In the genomic region with DNA sequence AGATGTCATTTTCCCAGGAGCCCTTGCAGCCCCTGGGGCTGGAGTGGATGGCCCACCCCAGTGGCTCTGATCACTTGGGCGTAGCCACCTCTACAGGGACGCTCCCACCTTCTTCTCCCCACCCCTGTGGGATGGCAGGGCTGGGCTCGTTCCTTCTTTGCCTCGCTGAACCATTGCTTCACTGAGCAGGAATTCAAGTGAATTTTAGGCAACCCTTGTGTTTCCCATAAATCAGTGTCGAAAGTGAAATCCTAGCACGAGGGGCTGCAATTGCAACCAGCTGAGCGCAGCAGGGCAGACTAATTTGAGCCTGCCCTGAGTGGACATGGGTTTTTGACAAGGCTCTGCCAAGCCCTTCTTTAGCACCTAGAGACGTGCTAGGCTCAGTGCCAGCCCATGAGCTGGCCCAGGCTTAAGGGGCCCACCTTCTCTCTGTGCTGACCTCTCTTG, we compare ENCODE assay signal across 12 mouse cellular contexts. TPM values are rescaled to one million over a fixed set of nuclear protein-coding genes. Genes with fewer than 3 reads are reported as not detected.
A peak's percentile ranks its signal among the peaks of the same experiment; 100 is the strongest.
DNase-seq lines count a peak whose midpoint lies in the region; ATAC-seq and TF ChIP-seq lines count a peak whose summit lies in the region.
"Had no signal": no experiment of that assay in that cellular context is flagged by ENCODE, and none has a peak within 500 bp of the region (broad histone marks: within the 10 kb centered on the region; RNA-seq: fewer than 3 reads in every experiment).

No protein-coding gene starts in this region.

- H3K4me2 ChIP-seq in limb, embryonic 15.5 days = no peak overlapping the region
- H3K4me2 ChIP-seq: neural tube, embryonic 12.5 days had no signal

- peak; percentile 89 for ATAC-seq in Patski
- peak; percentile 80 for ATAC-seq in limb, embryonic 15.5 days (ENCODE audit: insufficient number of reproducible peaks, low FRiP score, low TSS enrichment, low read depth)

- CTCF ChIA-PET in Patski (lab: Charles Lee) = interaction anchor here (0.9 to 1.4 kb wide), 6 partner anchors 11 to 296 kb away, joined by 3 to 5 read pairs (median 4); no protein-coding TSS in a partner anchor

- no peaks in the 10 kb centered on the region for H3K9me3 ChIP-seq in limb, embryonic 15.5 days
- H3K9me3 ChIP-seq: neural tube, embryonic 12.5 days had no signal

- TF ChIP-seq CTCF in Patski (IDR thresholded peaks at IDR 0.05) = no peak
- TF ChIP-seq CTCF in layer of hippocampus, adult 2 months (conservative IDR thresholded peaks at IDR 0.05) = no peak

- in situ Hi-C loops in Patski (cut with MboI; ENCODE audit: low pct_unique_long_range_greater_than_20kb) = no loop called here

- H3K27ac ChIP-seq in limb, embryonic 15.5 days = peak overlapping the region; percentile 85
- H3K27ac ChIP-seq in layer of hippocampus, adult 2 months = no peak overlapping the region
- H3K27ac ChIP-seq: neural tube, embryonic 12.5 days had no signal

- 13% methylated on average over 8 of the region's 8 CpGs for whole genome bisulfite sequencing in limb, embryonic 15.5 days

- H3K4me1 ChIP-seq in limb, embryonic 15.5 days = peaks cover 56% of the 10 kb centered on the region

- peak; percentile 52 for DNase-seq in gastrocnemius, adult 18-20 months (ENCODE audit: low spot score)
- DNase-seq in gastrocnemius, postnatal 4 days (ENCODE audit: low spot score in 2 of 2) = no peak
- peak; percentile 93 for DNase-seq in Patski (ENCODE audit: low read depth, low spot score)
- peak; percentile 61 for DNase-seq in heart, adult 9 months (ENCODE audit: low spot score in 2 of 2)
- DNase-seq in layer of hippocampus, adult 2 months (ENCODE audit: low spot score in 2 of 2) = no peak
- no peak for DNase-seq in layer of hippocampus, adult 18-20 months (ENCODE audit: low spot score in 2 of 2)
- no peak for DNase-seq in retina, postnatal 1 day
- DNase-seq: B cell, adult 2 months; cerebellum, postnatal 10 days; thymus, postnatal 36 days had no signal

- POLR2A ChIA-PET in Patski (lab: Charles Lee) = interaction anchor here (1.0 kb wide), 1 partner anchor 72 kb away, joined by 3 read pairs; no protein-coding TSS in a partner anchor

- H3K4me3 ChIP-seq in limb, embryonic 15.5 days = no peak overlapping the region
- no peak overlapping the region for H3K4me3 ChIP-seq in layer of hippocampus, adult 2 months
- H3K4me3 ChIP-seq: neural tube, embryonic 12.5 days had no signal

- H3K27me3 ChIP-seq in Patski = no peaks in the 10 kb centered on the region
- no peaks in the 10 kb centered on the region for H3K27me3 ChIP-seq in limb, embryonic 15.5 days
- H3K27me3 ChIP-seq: neural tube, embryonic 12.5 days had no signal

- H3K36me3 ChIP-seq in limb, embryonic 15.5 days = no peaks in the 10 kb centered on the region
- H3K36me3 ChIP-seq: neural tube, embryonic 12.5 days had no signal

- no peak overlapping the region for H3K9ac ChIP-seq in limb, embryonic 15.5 days
- H3K9ac ChIP-seq: neural tube, embryonic 12.5 days had no signal

RNA-seq across cellular contexts. Expression of gene Haao, which starts 47.6 kb away (rescaled TPM):
- total RNA-seq in gastrocnemius, adult 18-20 months (2021) = under 1 TPM in 1 of 2 experiments, not detected in 1; 0.38 TPM
- under 1 TPM in 1 of 2 experiments, not detected in 1; 0.54 TPM for total RNA-seq in gastrocnemius, postnatal 4 days (2021)
- polyA plus RNA-seq in Patski (2021) = not detected
- polyA plus RNA-seq in limb, embryonic 15.5 days (2015; fragmentation: Nextera tagmentation; extraction: Ambion mirVana) = 1.4 and 2.2 TPM in 2 replicates
- not detected for total RNA-seq in layer of hippocampus, adult 2 months (2021)
- under 1 TPM in 1 of 2 experiments, not detected in 1; 0.30 TPM for total RNA-seq in layer of hippocampus, adult 18-20 months (2021)
- polyA plus RNA-seq: neural tube, embryonic 12.5 days had no signal

Comparison
In these comparisons a context has a peak if more than half of its experiments do, and no peak if none do; other contexts are left out.
1. DNase-seq: peak in gastrocnemius, adult 18-20 months (single experiment), Patski (single experiment) and heart, adult 9 months (2 of 2); none in gastrocnemius, postnatal 4 days (0 of 2), layer of hippocampus, adult 2 months (0 of 2), layer of hippocampus, adult 18-20 months (0 of 2) and retina, postnatal 1 day (single experiment).